Mouse (Mus musculus): ENCODE data around the gene Prdx2. TPM values are rescaled to one million over a fixed set of nuclear protein-coding genes. Genes with fewer than 3 reads are reported as not detected.

Prdx2 gene
- polyA plus RNA-seq, 1 experiment from 2014 or later = 581 TPM

DNA sequence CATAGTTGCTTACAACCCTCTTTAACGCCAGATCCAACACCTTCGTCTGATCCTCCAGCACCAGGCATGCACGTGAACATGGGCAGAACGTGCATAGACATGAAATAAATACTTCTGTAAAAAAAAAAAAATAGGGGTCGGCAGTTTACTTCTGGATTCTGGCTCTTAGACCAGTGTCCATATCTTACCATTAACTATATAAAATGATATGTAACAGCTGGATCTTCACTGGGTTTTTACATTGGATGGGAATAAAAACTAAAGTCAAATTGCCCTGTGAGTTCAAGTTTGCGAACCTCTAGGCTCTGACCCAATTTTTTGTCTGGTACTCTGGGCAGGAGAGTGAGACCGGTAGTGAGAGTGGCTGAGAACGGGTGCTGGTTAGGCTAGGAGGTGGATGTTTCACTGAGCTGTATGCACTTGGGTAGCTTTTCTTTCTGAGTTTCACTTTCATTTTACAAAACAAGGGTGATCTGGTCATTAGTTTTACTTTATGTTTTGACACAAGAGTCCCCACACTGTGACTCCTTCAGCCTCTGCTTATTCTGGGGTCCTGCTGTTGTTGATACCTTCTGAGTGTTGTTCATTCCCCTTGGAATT is 5.3 kb downstream of the Prdx2 start:
- H3K4me2 ChIP-seq (replicated peaks) = no peak overlapping the region
- 78% methylated on average over 8 of the region's 8 CpGs for WGBS

DNA sequence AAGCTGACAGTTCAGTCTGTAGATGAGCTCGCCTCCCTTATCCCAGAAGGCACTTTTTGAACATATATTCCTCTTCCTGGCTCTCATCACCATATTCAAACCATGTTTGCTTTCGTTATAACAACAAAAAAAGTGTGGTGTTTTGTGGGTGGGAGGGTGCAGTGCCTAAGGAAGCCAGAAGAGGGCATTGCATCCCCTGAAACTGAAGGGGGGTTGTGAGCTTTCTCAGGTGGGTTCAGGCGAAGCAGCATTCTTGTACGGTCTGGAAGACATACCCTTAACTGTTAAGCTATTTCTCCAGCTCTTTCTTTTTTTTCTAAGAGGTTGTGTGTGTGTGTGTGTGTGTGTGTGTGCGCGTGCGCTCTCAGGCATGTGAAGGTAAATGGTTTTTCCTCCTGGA is 6.0 kb downstream of the Prdx2 start:
- Histone ChIP-seq H3K9ac (no peak overlapping the region), H3K4me1 (replicated peaks) (peaks cover 48% of the 10 kb centered on the region), H3K4me2 (replicated peaks) (peak overlapping the region; percentile 89), H3K27ac (0 out of 2 replicates have a peak overlapping the region, but pooled peaks have one; percentile 90), H3K4me3 (replicated peaks) (peak overlapping the region; percentile 58; the same call in 1 of the 2 replicates), H3K27me3 (replicated peaks) (no peaks in the 10 kb centered on the region), H3K9me3 (no peaks in the 10 kb centered on the region), H3K36me3 (peaks cover 19% of the 10 kb centered on the region; the same call in 1 of the 2 replicates)
- no peak for ATAC-seq
- WGBS = 34% methylated on average over 7 of the region's 7 CpGs

More for the DNA sequence above, 5.3 kb downstream of the Prdx2 start:
- no peaks in the 10 kb centered on the region for H3K9me3 ChIP-seq
- no peak overlapping the region for H3K9ac ChIP-seq
- peaks cover 41% of the 10 kb centered on the region for H3K4me1 ChIP-seq (replicated peaks)
- peaks cover 19% of the 10 kb centered on the region; the same call in 1 of the 2 replicates for H3K36me3 ChIP-seq
- H3K4me3 ChIP-seq (replicated peaks) = no peak overlapping the region
- ATAC-seq = no peak
- H3K27me3 ChIP-seq (replicated peaks) = no peaks in the 10 kb centered on the region
- H3K27ac ChIP-seq = no peak overlapping the region

DNA sequence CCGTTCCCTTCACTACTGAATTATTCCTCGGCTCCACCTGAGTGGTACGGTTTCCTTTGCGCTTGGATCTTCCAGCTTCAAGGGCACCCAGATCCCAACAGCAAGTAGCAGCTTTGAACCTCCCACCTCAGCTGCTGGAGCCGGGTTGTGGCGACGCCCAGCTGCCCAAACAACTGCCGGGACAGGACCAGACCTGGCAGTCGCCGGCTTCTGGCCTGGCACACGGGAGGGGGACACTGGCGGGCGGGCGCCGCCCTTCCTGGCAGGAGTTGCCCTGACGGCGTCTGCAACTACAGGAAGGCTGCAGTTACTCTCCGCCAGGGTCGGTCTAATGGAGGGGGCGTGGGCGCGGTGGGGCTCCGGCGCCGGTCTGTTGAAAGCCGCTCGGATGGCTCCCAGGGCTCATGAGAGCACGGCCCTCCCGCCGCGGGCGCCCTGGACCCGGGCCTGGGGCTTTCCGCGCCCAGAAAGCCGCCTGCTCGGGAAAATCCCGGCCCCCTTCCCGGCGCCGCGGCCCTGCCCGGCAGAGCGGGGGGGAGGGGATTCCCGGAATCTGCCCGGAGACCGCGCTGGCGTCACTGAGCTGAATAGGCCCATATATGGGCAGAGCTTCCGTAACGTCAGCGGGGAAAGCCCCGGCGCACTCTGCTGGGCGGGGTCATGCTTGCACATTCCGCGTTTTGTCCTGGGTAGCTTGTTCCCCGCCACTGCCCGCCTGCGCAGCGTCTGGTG is 6.8 kb downstream of the Prdx2 start:
- Histone ChIP-seq H3K9ac (peak overlapping the region; percentile 67), H3K4me3 (replicated peaks) (peak overlapping the region; percentile 58), H3K9me3 (no peaks in the 10 kb centered on the region), H3K4me1 (replicated peaks) (peaks cover 48% of the 10 kb centered on the region), H3K27ac (peak overlapping the region; percentile 90), H3K36me3 (peaks cover 14% of the 10 kb centered on the region; the same call in 1 of the 2 replicates), H3K27me3 (replicated peaks) (no peaks in the 10 kb centered on the region), H3K4me2 (replicated peaks) (peak overlapping the region; percentile 89)
- peak; percentile 78 for ATAC-seq
- under 1% methylated on average over 61 of the region's 61 CpGs for WGBS

DNA sequence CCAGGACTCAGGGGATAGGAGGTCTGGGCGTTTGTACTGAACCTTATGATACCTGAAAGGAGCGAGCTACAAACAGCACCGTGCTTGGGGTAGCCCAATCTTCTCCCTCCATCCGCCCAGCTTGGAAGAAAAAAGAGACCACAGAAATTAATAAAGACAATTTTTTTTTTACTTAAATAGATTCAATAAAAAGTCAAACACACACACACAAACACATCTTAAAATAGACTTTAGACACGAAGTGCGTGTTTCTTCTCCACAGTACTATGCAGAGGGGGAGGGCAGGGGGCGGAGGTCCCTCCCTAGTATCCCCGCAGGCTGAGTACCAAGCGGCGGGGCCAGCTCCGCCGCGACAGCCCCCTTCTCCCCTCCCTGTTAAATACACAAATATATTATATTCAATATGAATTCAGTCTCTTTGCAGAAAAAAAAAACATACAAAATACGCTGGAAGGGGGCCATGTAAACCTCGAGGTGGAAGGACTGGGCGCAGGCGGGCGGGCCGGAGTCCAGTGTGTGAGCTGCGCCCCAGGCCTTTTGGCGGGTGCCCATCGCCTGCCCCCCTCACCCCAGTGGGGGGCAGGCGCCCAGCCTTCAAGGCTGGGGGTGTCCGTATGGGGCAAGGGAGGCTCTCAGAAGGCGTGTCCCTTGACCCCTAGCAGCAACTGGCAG is 7.5 kb downstream of the Prdx2 start:
- Histone ChIP-seq H3K4me1 (replicated peaks) (peaks cover 53% of the 10 kb centered on the region), H3K4me3 (replicated peaks) (peak overlapping the region; percentile 58), H3K27ac (peak overlapping the region; percentile 90), H3K4me2 (replicated peaks) (peak overlapping the region; percentile 89), H3K9me3 (no peaks in the 10 kb centered on the region), H3K36me3 (peaks cover 7% of the 10 kb centered on the region; the same call in 1 of the 2 replicates), H3K27me3 (replicated peaks) (no peaks in the 10 kb centered on the region), H3K9ac (peak overlapping the region; percentile 67)
- no peak for ATAC-seq
- 3% methylated on average over 25 of the region's 25 CpGs for WGBS

DNA sequence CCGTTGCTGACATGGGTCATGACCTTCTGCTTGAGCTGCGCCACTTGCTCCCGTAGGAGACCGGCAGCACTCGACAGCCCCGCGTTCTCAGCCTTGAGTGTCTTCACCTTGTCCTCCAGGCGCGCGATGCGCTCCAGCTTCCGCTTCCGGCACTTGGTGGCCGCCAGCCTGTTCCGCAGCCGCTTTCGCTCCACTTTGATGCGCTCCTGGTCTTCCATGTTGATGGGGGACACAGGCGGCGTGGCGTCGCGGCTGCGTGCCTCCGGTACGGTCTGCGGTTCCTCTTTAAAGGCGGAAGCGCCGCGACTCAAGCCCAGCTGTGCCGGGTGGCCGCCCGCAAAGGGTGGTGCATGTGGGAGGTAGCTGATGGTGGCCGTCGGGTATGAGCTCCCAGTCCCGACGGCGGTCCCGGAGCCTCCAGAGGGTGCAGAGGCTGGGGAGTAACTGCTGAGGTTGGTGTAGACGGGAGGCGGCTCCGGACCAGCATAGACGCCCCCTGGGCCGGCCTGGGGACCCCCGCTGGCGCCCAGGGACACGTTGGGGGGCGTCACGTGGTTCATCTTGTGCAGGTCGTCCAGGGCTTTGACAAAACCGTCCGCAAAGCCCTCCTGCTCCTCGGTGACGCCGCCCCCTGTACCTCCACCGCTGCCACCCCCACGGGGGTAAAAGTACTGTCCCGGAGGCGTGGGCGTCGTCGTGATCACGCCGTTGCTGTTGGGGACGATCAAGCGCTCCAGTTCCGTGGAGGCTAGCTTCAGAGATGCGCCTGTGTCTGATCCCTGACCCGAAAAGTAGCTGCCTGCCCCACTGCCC is 8.3 kb downstream of the Prdx2 start:
- Histone ChIP-seq H3K4me3 (replicated peaks) (peak overlapping the region; percentile 58), H3K27me3 (replicated peaks) (no peaks in the 10 kb centered on the region), H3K9ac (peak overlapping the region; percentile 67), H3K36me3 (0 out of 2 replicates have a peak, but pooled peaks cover 5% of the 10 kb centered on the region), H3K4me2 (replicated peaks) (peak overlapping the region; percentile 89), H3K9me3 (no peaks in the 10 kb centered on the region), H3K4me1 (replicated peaks) (peaks cover 61% of the 10 kb centered on the region), H3K27ac (peak overlapping the region; percentile 90)
- no peak for ATAC-seq
- under 1% methylated on average over 70 of the region's 70 CpGs for WGBS

DNA sequence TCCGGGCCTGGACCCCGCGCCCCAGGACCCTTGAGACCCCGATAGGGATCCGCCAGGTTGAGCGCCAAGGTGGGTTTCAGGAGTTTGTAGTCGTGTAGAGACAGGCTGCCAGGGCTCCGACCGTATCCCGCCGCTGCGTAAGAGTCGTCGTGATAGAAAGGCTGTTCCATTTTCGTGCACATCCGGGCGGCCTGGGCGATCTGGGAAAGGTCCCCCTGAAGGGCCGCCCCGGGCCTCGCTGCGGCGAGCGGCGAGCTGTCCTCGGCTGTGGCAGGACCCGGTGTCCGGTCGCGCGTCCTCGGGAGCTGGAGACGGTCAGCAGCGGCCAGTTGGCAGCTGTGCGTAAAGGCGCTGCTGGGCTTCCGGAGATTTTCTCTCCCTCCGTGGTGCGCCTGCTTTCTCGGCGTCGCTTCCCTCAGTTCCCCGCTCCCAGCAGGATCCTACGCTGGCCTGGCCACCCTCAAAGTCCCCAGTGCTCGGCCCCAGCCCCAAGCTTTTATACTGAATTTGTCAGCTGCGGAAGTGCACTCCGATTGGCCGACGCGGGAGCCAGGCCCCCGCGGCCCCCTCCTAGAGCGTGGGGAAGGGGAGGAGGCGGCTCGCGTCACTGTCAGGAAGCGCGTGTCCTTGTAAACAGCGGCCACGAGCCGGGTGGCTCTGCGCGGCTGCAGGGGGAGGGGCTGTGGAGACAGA is 9.0 kb downstream of the Prdx2 start, which contains the start of gene Junb:
Gene Junb (minus strand): TSS at position 471 of the 693 bp plus-strand sequence.
- Histone ChIP-seq H3K36me3 (0 out of 2 replicates have a peak, but pooled peaks cover under 1% of the 10 kb centered on the region), H3K27me3 (replicated peaks) (no peaks in the 10 kb centered on the region), H3K4me1 (replicated peaks) (peaks cover 63% of the 10 kb centered on the region), H3K27ac (peak within 1 kb of the TSS; percentile 90), H3K9me3 (no peaks in the 10 kb centered on the region), H3K4me3 (replicated peaks) (peak within 1 kb of the TSS; percentile 58), H3K9ac (peak within 1 kb of the TSS; percentile 67), H3K4me2 (replicated peaks) (peak within 1 kb of the TSS; percentile 89)
- ATAC-seq = peak; percentile 67
- WGBS = under 1% methylated on average over 63 of the region's 63 CpGs

DNA sequence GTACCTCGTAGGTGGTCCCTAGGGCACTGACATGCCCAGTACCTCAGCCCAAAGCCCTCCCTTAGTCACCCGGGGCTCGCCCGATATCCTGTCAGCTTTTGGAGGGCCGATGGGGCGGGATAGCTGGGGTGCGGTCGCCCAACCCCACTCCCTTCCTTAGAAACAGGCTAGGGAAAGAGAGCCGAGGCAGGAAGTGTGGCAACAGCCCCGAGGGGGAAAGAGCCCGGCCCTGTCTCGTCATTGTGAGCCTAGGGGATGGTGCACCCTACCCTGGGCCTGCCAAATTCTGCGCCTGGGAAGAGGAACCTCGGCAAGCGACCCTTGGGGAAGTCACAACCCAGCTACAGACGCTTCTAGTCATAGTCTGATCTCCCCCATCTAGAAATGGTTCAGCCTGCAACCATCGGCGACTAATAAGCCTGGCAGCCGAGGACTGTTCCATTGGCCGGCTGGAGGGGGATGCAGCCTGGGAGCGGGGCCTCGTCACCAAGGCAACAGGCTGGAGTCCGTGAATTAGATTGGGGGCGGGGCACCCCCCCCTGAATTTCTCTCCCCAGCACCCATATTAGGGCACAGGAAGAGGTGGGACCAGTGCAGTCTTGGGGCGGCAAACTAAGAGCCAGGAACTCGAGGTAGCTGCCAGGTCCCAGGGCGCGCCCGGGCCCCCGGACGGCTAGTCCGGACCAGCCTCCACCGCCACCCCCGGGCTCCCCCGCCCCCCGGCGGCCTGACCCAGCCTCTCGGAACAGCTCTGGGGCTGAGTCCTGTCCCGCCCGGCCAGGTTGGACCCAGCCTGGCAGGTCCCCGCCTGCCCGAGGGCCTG is 10.4 kb downstream of the Prdx2 start:
- peaks cover 71% of the 10 kb centered on the region for H3K4me1 ChIP-seq (replicated peaks)
- H3K9me3 ChIP-seq = no peaks in the 10 kb centered on the region
- peak overlapping the region; percentile 43 for H3K9ac ChIP-seq
- 3% methylated on average over 42 of the region's 42 CpGs for WGBS
- no peaks in the 10 kb centered on the region for H3K27me3 ChIP-seq (replicated peaks)
- peak overlapping the region; percentile 90 for H3K27ac ChIP-seq
- peak overlapping the region; percentile 37 for H3K4me3 ChIP-seq (replicated peaks)
- peak; percentile 52 for ATAC-seq
- no peaks in the 10 kb centered on the region for H3K36me3 ChIP-seq
- peak overlapping the region; percentile 89 for H3K4me2 ChIP-seq (replicated peaks)

DNA sequence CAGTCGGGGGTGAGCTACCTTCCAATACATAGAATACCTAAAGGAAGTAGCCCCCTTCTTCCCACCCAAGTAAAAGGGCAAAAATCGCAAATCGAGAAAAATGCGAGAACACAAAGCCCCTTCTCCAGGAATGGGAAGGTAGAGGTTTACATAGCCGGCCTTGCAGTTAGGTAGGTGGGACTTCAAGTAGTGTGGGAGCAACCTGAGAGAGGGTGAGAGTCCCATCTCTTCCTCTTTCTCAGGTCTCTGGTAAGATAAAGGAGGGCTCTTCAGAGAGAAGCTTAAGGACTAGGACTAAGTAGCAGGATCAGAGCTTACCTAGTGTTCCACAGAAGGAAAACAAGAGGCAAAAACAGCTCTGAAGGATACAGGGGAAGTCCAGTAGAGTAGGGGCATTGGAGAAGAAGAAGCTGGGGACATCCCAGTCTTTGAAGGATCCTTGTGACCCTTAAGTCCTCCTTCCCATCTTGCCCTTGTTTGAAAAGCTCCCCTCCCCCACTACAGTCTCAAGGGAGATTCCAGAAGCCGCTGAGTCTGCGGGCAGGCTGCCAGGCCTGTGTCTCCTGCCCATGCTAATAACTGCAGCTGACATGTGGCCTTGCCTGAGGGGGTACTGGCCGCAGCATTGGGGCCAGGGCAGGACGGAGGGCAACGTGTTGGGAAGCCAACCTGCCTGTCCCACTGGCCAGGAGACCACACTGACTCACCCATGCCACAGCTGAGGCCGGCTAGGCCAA is 11.4 kb downstream of the Prdx2 start:
- 25% methylated on average over 11 of the region's 11 CpGs for WGBS
- Histone ChIP-seq H3K4me2 (replicated peaks) (peak overlapping the region; percentile 89), H3K9me3 (no peaks in the 10 kb centered on the region), H3K4me3 (replicated peaks) (peak overlapping the region; percentile 37; the same call in 1 of the 2 replicates), H3K9ac (0 out of 2 replicates have a peak overlapping the region, but pooled peaks have one; percentile 18), H3K4me1 (replicated peaks) (peaks cover 79% of the 10 kb centered on the region), H3K27me3 (replicated peaks) (no peaks in the 10 kb centered on the region), H3K36me3 (no peaks in the 10 kb centered on the region), H3K27ac (peak overlapping the region; percentile 90)
- ATAC-seq = no peak

DNA sequence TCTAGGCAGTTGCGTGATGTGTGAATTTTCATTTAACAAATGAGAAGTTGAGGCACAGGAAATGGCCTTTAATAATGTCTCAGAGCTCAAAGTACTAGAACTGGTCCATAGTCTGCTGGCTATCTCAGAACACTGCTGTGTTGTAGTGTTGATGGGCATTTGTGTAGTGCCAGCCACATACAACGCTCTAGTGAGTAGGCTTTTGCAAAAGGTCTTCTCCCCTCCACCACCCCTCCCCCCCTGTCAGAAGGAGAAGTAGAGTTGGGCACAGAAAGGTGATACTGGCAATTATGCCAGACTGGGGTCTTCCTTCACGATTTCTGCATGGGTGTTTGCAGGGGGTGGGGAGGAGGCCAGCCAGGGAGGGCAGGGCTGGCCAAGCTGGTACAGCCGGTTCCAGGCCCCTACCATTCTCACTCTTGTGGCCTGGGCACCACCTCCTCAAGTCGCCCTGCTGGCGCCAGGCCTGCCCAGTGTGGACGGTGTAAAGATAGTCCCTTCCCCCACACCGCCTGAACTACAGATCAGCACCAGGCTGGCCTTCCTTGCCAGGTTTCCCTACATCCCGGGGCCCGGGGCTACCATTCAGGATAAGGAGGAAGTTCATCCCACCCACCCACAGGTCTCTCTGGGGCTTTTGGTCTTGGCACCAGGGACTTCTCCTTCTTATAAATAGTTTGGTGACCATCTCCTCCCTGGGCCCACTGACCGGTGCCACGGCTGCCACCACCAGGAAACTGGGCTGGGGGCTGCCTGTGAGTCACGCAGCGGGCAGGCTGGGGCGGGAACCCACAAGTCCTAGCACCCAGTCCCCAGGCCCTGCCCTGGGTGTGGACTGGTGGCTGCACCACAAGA is 12.5 kb downstream of the Prdx2 start:
- 0 out of 2 replicates have a peak overlapping the region, but pooled peaks have one; percentile 11 for H3K9ac ChIP-seq
- H3K36me3 ChIP-seq = no peaks in the 10 kb centered on the region
- peak overlapping the region; percentile 90 for H3K27ac ChIP-seq
- H3K27me3 ChIP-seq (replicated peaks) = no peaks in the 10 kb centered on the region
- ATAC-seq = no peak
- H3K4me3 ChIP-seq (replicated peaks) = no peak overlapping the region
- 0 out of 2 replicates have a peak overlapping the region, but pooled peaks have one; percentile 9 for H3K4me2 ChIP-seq (replicated peaks)
- H3K4me1 ChIP-seq (replicated peaks) = peaks cover 82% of the 10 kb centered on the region
- no peaks in the 10 kb centered on the region for H3K9me3 ChIP-seq
- WGBS = 76% methylated on average over 15 of the region's 15 CpGs

Measured in intestine, embryonic 15.5 days (tissue).